Mouse (Mus musculus) pancreas, adult 10 weeks (tissue): Measurements from ENCODE around the gene Lipo1. TPM values are rescaled to one million over a fixed set of nuclear protein-coding genes. Genes with fewer than 3 reads are reported as not detected.

Experiments
- polyA plus RNA-seq: library from polyadenylated mRNA; stranded (reverse); fragments of 350-450 nt; fragmentation: Illumina TruSeq; extraction: RNeasy Lipid Tissue Mini Kit (QIAGEN cat#74804); gene quantifications from one replicate; pipeline ENCODE4 v1.2.3, GENCODE M21; 2015; ENCODE audit warnings: low read depth, low replicate concordance; ENCODE audit not compliant: insufficient read depth

Lipo1 gene
- not detected for polyA plus RNA-seq

DNA sequence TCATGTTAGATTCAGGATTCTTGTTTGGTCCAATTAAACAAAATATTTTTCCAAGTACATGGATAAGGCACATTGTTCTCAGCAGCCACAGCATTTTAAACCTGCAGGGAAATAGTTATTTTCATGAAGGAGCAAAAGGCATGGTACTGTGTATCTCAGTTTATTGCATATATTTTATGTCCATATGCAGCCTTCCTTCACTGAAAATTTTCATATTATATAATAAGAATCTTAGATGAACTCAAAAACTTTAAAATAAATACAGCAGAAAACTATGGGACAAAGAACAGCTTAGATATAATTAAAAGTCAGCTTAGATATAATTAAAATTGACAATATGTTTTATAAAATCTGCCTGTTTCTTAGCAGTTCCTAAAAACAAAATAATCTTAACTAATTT is at the start of gene Lipo1:
Lipo1 (minus strand) TSS at position 101 of the 400 bp plus-strand sequence.

DNA sequence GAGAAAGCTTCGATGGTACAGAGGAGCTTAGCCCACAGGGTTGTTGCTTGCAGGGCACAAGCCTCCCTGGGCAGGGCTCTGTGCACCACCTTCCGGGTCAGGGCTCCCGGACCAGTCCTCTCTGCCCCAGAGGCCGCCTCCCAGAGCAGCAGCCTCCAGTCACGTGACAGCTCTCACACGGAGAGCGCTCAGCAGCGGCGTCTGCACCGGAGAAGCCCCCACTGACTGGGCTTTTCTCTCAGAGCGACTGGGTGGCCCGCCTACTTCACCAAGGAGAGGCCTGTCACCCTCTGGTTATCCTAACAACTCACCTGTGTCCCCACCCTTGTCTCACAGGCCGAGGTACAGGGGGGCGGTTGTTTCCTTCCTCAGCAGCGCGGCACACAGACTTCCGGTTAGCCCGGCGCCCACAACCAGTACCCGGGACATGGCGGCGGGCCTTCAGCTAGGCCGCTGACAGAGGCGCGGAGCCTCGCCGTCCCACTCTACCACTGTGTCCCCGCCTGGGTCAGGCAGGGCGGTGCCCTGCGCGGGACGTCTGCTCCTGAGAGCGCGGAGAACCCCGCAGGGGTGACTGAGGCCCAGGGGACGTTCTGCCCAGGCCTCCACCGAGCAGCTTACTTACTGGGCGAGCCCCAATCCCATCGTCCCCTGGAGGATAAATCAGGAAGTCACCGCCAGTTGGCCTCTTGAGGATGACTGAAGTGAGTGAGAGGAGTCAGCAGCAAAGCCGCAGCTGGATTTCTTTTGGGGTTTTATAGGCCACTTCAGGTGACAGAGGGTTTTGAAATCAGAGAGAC is 25.8 kb downstream of the Lipo1 start, which contains the start of gene Lipo3:
Lipo3 (minus strand) TSS at position 665 of the 800 bp plus-strand sequence.

DNA sequence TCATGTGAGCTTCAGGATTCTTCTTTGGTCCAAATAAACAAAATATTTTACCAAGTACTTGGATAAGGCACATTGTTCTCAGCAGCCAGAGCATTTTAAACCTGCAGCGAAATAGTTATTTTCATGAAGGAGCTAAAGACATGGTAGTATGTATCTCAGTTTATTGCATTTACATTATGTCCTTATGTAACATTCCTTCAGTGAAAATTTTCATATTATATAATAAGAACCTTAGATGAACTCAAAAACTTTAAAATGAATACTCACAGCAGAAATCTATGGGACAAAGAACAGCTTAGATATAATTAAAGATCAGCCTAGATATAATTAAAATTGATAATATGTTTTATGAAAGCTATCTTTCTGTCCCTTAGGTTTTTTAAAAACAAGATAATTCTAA is 36.0 kb downstream of the Lipo1 start, which contains the start of gene Lipo2:
Lipo2 (minus strand) TSS at position 101 of the 400 bp plus-strand sequence.

Other genes starting within 250 kb of the Lipo1 start
- not detected for gene Gm8978, start 162.2 kb downstream of the Lipo1 start, polyA plus RNA-seq
- gene Lipo2, start 36.1 kb downstream of the Lipo1 start, polyA plus RNA-seq, result not detected
- gene Lipo3, start 25.5 kb downstream of the Lipo1 start, polyA plus RNA-seq, result 3.3 TPM
- gene Lipf, start 173.7 kb upstream of the Lipo1 start, polyA plus RNA-seq, result not detected
- not detected for gene Lipk, start 220.8 kb upstream of the Lipo1 start, polyA plus RNA-seq